Mouse (Mus musculus): Measurements from ENCODE around the gene Osgin1. TPM values are rescaled to one million over a fixed set of nuclear protein-coding genes. Genes with fewer than 3 reads are reported as not detected.

Osgin1 gene
- polyA plus RNA-seq, 1 experiment: 2.2 TPM

Other genes with a start within 250 kb of the Osgin1 start
- gene Hsbp1, start 89.6 kb upstream of the Osgin1 start, polyA plus RNA-seq (2012; ENCODE audit: insufficient read depth, insufficient read length, missing spikeins): 275 and 306 TPM in 2 replicates
- gene Mlycd, start 39.2 kb upstream of the Osgin1 start, polyA plus RNA-seq (2012; ENCODE audit: insufficient read depth, insufficient read length, missing spikeins): 72.3 and 74.2 TPM in 2 replicates
- not detected in 2 replicates for gene Necab2, start 12.6 kb downstream of the Osgin1 start, polyA plus RNA-seq (2012; ENCODE audit: insufficient read depth, insufficient read length, missing spikeins)
- gene Slc38a8, start 67.6 kb downstream of the Osgin1 start, polyA plus RNA-seq (2012; ENCODE audit: insufficient read depth, insufficient read length, missing spikeins): not detected in 2 replicates
- gene Mbtps1, start 124.6 kb downstream of the Osgin1 start, polyA plus RNA-seq (2012; ENCODE audit: insufficient read depth, insufficient read length, missing spikeins): 33.8 and 34.4 TPM in 2 replicates
- gene Hsdl1, start 141.1 kb downstream of the Osgin1 start, polyA plus RNA-seq (2012; ENCODE audit: insufficient read depth, insufficient read length, missing spikeins): 7.8 and 9.6 TPM in 2 replicates
- not detected in 2 replicates for gene Dnaaf1, start 141.1 kb downstream of the Osgin1 start, polyA plus RNA-seq (2012; ENCODE audit: insufficient read depth, insufficient read length, missing spikeins)
- gene Taf1c, start 171.1 kb downstream of the Osgin1 start, polyA plus RNA-seq (2012; ENCODE audit: insufficient read depth, insufficient read length, missing spikeins): 0.92 and 1.8 TPM in 2 replicates
- not detected in 2 replicates for gene Adad2, start 178.6 kb downstream of the Osgin1 start, polyA plus RNA-seq (2012; ENCODE audit: insufficient read depth, insufficient read length, missing spikeins)
- gene Kcng4, start 201.6 kb downstream of the Osgin1 start, polyA plus RNA-seq (2012; ENCODE audit: insufficient read depth, insufficient read length, missing spikeins): 1.9 TPM in 2 replicates
- 1.7 and 3.0 TPM in 2 replicates for gene Wfdc1, start 232.2 kb downstream of the Osgin1 start, polyA plus RNA-seq (2012; ENCODE audit: insufficient read depth, insufficient read length, missing spikeins)